Mouse (Mus musculus): Measurements from ENCODE around the gene Rab3ip.

Gene Rab3ip

GRCm38 (mm10) chr10:116950009-116950769 is at the start of gene Rab3ip:
Gene Rab3ip (minus strand): TSS chr10:116950769.
- DNase-seq (ENCODE audit: low read depth): peak; percentile 74

DNA sequence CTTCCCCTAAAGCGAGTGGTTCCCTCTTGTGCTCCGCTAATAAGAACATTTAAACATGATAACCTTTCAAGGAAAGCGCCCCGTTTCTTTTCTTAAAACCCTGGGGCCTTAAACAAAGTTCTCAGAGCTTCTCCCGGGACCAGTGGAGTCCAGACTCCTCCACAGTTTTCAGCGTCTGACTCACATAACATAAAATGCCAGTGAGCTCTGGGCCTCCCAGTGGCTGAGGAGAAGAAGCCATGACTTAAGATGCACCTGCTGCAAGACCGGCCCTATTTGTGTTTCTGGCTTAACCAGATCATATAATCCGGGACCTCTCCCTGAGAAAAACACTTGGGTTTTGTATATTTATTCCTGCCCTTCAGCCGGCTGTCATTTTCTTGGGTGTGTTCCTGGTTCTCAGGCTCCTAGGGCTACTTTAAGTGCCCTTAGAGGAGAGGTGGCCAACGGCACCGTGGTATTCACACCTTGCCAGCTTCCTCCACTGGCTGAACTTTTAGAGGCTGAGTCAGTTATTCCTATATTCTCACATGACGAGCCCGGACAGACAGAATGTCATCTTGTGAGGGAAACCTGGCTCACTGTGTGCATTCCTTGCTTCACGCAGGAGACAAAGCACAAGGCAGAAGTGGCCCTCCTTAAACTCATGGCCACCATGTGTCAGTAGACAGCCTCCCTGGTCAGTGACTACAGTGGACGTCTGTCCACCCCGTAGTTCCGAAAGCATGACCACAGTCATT is 48.3 kb upstream of the Rab3ip start:
- DNase-seq (ENCODE audit: low read depth): no peak

DNA sequence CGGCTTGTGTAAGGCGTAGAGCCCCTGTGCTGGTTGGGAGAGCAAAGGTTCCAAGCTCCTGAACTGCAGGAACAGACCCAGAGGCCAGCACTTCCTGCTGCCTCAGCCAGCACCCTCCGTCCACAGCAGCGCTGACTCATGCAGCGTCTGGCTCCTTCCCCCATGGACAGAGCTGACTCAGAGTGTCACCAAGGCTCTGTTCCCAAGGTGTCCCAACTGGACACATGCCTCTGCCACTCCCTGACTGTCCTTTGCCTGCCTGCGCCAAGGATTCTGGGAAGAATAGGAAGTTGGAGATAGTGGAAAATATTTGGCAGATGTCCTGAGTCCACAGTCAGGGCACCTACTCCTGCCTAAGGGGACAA is 45.6 kb upstream of the Rab3ip start:
- DNase-seq (ENCODE audit: low read depth): no peak

DNA sequence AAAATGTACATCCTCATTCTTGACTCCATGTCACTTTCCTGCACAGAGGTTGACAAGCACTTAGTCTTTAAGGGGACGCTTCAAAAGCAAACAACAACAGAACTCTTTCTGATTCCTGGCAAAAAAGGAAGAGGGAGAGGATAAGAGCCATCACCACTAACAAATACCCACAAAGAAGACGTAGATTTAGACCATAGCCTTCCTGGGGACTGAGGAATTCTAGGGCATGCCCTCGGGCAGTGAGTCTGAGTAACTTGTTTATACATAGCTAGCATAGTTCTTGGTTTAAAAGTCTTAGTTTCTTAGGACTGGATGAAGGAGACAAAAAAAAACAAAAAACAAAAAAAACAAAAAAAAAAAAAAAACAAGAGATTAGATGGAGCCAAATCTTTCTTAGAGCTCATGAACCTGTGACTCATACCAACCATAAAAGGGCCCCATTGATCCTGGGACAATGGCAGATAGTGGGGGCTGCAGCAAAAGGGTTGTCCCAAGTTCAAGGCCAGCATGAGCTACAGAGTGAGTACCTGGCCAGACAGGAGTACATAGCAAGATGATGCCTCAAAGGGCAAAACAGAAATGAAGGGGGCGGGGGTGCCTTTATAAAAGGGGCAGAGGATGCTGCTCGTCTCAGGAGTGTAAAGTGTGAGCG is 45.1 kb upstream of the Rab3ip start:
- no peak for DNase-seq (ENCODE audit: low read depth)

DNA sequence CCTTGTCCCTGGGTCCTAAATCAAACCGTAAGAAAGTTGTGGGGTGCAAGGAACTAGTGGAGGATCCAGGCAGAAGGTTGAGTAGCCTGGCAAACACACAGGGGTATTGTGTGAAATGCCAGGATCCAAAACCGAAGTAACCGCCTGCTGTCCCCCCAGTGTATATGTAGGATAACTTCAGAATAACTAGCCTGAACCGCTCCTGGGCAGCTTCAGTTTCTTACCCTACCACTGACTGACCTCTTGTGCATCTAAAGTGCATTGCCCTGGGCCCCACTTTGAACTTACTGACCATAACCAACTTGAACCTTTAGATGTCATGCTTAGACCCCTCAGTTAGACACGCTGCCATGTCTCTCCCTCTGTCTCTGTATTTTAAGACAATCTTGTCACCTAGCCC is 44.6 kb upstream of the Rab3ip start:
- DNase-seq (ENCODE audit: low read depth): no peak

DNA sequence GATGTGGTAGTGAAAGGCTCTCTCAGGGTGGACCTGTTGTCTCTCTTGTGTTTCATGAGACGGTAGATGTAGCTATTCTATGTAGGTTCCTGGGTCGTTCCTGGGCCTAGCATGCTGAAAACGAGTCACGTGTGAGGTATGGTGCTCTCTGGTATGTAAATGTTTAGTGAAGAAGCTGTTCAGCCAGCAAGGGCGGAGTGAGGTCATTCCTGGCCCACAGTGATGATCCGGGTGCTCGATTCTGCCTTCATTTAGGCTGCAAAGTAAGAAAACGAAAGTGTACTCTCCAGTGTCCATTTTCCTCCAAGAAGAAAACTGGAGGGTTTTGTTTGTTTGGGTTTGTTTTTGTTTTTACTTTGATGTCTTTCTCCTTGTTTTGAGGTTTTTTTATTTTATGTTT is 43.4 kb upstream of the Rab3ip start:
- no peak for DNase-seq (ENCODE audit: low read depth)

DNA sequence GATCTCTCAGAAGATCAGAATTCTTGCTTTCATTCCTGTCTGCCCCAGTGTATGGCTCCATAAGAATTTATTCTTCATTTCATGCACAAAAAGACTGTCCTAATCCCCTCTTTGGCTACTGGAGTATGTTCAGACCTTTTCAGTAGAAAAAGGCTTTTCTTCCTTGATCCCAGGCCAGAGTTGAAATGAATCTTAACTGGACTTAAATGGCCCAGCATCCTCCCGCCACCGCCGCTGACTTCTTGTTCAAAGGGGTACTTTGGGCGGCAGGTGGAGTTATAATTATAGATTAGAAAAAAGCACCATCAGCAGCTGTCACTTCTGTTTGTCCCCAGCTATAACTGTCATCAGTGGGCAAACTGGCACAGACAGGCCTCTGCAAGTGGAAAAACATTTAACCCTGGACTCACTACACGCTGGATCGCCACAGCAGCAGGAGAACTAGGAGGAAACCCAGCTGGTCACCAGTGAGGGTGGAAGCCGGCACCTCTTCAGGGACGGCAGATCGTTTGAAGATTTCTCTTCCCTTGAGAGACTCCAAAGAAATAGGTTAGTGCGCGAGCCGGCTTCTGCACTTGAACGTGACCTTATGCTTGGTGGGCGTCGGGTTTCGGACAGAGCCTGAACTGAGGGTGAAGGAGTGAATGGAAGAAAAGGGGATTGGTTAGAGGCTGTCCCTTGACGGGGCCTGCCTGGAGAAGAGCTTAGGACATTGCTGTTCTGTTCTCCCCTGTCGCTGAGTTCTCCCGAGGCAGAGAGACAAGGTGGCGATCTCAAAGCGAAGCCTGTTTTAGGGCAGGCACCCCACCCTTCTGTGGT is 35.9 kb upstream of the Rab3ip start, which contains the start of gene Best3:
Gene Best3 (plus strand): TSS at position 51 of the 819 bp plus-strand sequence.
- no peak for DNase-seq (ENCODE audit: low read depth)

GRCm38 (mm10) chr10:116984836-116985235 is 34.3 kb upstream of the Rab3ip start:
- DNase-seq (ENCODE audit: low read depth): no peak

- DNase-seq (ENCODE audit: low read depth): no peak
These were observed 32.0 kb upstream of the Rab3ip start for GRCm38 (mm10) chr10:116982526-116982925.

DNA sequence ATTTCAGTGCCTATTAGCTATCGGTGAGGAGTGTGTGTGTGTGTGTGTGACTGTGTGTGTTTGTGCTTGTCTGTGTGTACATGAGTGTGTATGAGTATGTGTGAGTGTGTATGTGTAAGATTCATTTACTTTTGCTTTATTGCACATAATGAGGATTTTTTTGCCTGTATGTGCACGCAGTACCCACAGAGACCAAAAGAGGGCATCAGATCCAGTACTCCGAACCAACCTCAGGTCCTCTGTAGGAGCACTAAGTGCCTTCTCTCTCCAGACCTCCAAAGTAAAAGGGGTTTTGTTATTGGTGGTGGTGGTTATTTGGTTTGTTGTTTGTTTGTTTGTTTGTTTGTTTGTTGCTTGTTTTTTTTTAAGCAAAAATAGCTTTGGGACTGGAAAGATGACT is 30.3 kb upstream of the Rab3ip start:
- DNase-seq (ENCODE audit: low read depth): peak; percentile 27

DNA sequence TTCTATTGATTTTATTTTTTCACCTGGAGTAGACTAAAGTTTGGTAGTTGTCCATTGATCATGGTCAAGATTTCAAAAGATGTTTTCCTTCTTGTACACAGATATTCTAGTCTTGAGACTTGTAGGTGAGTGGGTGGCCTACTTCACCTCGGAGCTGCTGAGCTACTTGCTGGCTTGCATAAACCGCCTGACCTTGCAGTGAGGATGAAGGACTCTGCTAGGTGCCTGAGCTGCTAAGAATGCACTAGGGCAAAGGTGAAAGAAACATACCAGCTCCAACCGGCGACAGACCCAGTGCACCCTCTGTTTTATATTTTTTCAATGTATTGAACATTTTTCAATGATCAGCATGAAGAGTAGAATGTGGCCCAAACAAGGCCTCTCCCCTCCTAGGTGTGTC is 29.7 kb upstream of the Rab3ip start:
- no peak for DNase-seq (ENCODE audit: low read depth)

GRCm38 (mm10) chr10:116978841-116979240 is 28.3 kb upstream of the Rab3ip start:
- DNase-seq (ENCODE audit: low read depth): no peak

GRCm38 (mm10) chr10:116977858-116978257 is 27.3 kb upstream of the Rab3ip start:
- no peak for DNase-seq (ENCODE audit: low read depth)

- no peak for DNase-seq (ENCODE audit: low read depth)
These were observed 26.9 kb upstream of the Rab3ip start for GRCm38 (mm10) chr10:116977455-116977854.

- DNase-seq (ENCODE audit: low read depth): no peak
These were observed 21.9 kb upstream of the Rab3ip start, which contains the start of gene Gm10271 for GRCm38 (mm10) chr10:116972509-116972908. Gene Gm10271 (minus strand): TSS chr10:116972609.

- no peak for DNase-seq (ENCODE audit: low read depth)
These were observed 18.2 kb upstream of the Rab3ip start for GRCm38 (mm10) chr10:116968741-116969140.

DNA sequence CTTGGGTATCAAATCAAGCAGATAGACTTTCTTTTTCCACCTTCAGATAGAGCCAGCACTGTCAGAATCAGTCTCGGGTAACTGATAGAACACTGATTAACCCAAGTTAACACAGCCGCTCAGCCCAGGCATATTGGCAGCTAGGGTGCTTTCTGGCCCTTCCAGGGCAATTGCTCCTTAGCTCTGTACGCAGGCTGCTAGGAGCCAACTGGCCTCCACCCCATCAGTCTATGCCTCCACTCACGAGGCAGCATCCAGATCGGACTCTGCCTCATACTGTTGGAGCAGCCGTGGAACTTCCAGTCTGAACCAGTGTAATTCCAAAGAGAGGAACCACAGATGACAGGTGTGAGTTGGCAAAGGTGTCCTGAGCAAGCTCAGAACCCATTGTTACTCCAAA is 15.5 kb upstream of the Rab3ip start:
- DNase-seq (ENCODE audit: low read depth): no peak

GRCm38 (mm10) chr10:116965297-116965696 is 14.7 kb upstream of the Rab3ip start:
- DNase-seq (ENCODE audit: low read depth): no peak

DNA sequence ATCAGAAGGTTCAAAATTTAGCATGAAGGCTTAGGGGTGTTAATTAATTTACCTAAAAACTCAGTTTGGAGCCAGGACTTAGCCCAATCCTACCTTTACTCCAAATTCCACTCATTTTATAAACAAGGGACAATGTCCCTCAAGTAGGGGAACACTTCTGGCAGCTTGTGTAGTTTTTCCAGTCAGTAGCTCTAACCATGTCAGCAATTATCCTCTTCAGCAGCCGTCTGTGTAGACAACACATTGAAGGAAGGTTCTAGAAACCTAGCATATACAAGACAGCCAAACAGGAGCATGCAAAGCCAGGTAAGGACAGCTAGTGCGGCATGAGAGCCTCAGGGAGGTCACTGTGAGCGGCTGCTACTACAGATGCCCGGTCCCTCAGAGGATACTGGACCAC is 14.0 kb upstream of the Rab3ip start:
- DNase-seq (ENCODE audit: low read depth): no peak

DNA sequence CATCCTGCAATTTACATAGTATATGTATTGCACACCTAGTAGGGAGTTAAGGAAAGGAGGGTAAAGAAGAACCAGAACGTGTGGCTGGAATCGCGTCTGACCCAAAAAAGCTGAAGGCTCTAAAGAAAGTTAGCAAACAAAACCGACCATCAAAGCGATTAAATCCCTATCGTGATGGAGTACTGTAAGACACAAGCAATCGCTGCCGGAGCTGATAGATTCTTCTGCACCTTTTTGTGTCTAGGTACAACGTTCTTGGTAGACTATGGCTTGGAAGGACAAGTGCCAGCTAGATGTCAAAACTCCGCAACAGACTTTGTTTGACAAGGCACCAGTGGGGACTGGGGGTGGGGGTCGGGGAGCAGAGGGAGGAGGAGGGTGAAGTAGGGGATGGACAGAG is 13.5 kb upstream of the Rab3ip start:
- no peak for DNase-seq (ENCODE audit: low read depth)

- DNase-seq (ENCODE audit: low read depth): no peak
These were observed 12.2 kb upstream of the Rab3ip start for GRCm38 (mm10) chr10:116962803-116963202.

DNA sequence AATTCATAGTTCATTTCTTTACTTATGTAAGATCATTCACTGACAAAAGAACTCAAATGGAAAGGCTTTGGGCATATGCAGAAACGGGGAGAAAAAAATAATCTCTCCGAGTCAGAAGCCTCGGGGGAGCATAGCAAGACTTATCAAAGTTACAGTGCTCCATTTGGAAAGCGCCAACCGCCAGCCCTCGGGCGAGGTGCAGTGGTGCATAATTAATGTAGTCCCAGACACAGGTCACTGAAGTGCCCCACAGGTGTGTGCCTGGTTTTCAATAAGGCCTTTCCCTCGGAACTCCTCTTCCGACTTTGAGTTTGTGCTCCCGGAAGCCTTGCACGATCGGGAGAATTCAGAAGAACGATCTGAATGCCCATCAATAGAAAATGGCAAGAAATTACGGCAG is 11.6 kb upstream of the Rab3ip start:
- no peak for DNase-seq (ENCODE audit: low read depth)

Measured in c-Kit-positive CD71-positive TER-119-negative erythroid progenitor cells, embryonic 14.5 days (primary cell).